Mouse (Mus musculus): ENCODE data around the gene Ak6. TPM values are rescaled to one million over a fixed set of nuclear protein-coding genes. Genes with fewer than 3 reads are reported as not detected.

Ak6 gene
- polyA plus RNA-seq, 1 experiment: 139 TPM

DNA sequence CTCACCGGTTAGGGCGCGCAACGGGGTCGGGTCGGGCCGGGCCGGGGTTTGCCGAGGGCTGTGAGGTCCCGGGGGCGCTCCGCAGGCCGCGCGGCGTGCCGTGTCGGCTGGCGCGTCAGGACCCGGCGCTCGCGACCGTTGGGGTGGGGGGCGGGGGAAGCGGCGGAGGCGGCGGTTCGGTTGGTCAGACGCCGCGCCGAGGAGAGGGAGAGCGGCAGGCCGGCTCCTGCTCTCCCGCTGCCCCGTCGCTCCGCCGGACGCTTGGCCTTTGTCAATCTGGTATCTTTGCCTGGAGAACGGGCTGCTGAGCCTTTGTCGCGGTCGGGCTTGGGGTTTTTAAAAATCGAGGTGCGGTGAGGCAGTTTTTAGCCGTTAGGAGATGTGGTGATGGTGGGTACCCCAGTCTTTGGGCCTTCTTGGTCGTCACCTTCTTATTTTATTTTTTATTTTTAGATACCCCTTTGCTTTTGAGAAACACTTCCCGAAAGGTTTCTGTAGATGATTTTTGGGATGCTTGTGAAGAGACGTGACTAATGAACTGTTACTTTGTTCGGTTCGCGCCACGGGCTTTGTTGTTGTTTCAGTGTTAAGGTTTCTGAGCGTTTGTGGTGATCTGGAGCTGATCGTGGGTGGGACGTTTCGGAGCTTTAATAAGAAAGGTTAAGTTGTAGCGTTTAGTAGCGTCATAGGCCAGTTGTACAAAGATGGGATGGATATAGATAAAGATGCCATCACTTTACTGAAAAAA, 834 bp downstream of the Ak6 start, which contains the start of gene Taf9:
TSS of gene Taf9 (plus strand) at position 141 of the 748 bp plus-strand sequence.
- H3K4me3 ChIP-seq (ENCODE audit: insufficient read depth, poor library complexity, severe bottlenecking): peak within 1 kb of the TSS; percentile 90
- H3K27me3 ChIP-seq (ENCODE audit: control insufficient read depth, insufficient read depth, insufficient read length): no peaks in the 10 kb centered on the region
- TF ChIP-seq FOSL1 (IDR thresholded peaks at IDR 0.05; ENCODE audit: insufficient read depth, low read length, poor library complexity, severe bottlenecking): no peak
- TF ChIP-seq MYOD1 (IDR thresholded peaks at IDR 0.05; ENCODE audit: control insufficient read depth, insufficient read length, low read depth): no peak
- TF ChIP-seq CEBPB (IDR thresholded peaks at IDR 0.05; ENCODE audit: low read depth): no peak
- TF ChIP-seq MYOG (IDR thresholded peaks at IDR 0.05; ENCODE audit: control insufficient read depth, extremely low read depth, insufficient read length): no peak
- TF ChIP-seq USF1 (IDR thresholded peaks at IDR 0.05; ENCODE audit: low read depth): no peak
- no peak for TF ChIP-seq MAX (IDR thresholded peaks at IDR 0.05)
- no peak for TF ChIP-seq CTCF (IDR thresholded peaks at IDR 0.05; ENCODE audit: control insufficient read depth, insufficient read depth, insufficient read length)
- H3ac ChIP-seq (ENCODE audit: control insufficient read depth, insufficient read length, low read depth): peak within 1 kb of the TSS; percentile 77
- peaks cover 37% of the 10 kb centered on the region for H3K36me3 ChIP-seq (ENCODE audit: control insufficient read depth, insufficient read depth)
- H3K79me3 ChIP-seq (ENCODE audit: low read depth): peaks cover 50% of the 10 kb centered on the region
- H3K79me2 ChIP-seq (ENCODE audit: control insufficient read depth, insufficient read depth): peaks cover 73% of the 10 kb centered on the region

DNA sequence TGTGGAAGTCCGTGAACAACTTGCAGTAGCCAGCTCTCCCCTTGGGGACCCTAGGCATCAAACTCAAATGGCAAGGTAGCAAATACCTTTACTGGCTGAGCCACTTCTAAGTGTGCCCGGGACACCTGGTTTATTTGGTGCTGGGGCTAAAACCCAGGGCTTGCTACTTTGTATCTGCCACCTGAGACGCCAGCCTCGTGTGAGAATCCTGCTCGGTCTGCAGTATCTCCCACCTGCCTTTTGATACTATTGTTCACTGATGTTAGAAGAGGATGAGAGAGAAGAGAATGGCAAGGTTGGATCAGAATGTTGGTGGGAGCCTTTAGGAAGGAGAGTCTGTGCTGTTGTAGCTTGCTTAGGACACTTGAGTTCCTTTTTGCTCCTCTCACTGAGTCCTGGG, 7.3 kb downstream of the Ak6 start:
- H3K4me3 ChIP-seq (ENCODE audit: insufficient read depth, poor library complexity, severe bottlenecking): no peak overlapping the region
- no peak for TF ChIP-seq FOSL1 (IDR thresholded peaks at IDR 0.05; ENCODE audit: insufficient read depth, low read length, poor library complexity, severe bottlenecking)
- H3K27me3 ChIP-seq (ENCODE audit: control insufficient read depth, insufficient read depth, insufficient read length): no peaks in the 10 kb centered on the region
- H3ac ChIP-seq (ENCODE audit: control insufficient read depth, insufficient read length, low read depth): no peak overlapping the region
- H3K79me2 ChIP-seq (ENCODE audit: control insufficient read depth, insufficient read depth): peaks cover 81% of the 10 kb centered on the region
- peaks cover 33% of the 10 kb centered on the region for H3K36me3 ChIP-seq (ENCODE audit: control insufficient read depth, insufficient read depth)
- peaks cover 50% of the 10 kb centered on the region for H3K79me3 ChIP-seq (ENCODE audit: low read depth)

DNA sequence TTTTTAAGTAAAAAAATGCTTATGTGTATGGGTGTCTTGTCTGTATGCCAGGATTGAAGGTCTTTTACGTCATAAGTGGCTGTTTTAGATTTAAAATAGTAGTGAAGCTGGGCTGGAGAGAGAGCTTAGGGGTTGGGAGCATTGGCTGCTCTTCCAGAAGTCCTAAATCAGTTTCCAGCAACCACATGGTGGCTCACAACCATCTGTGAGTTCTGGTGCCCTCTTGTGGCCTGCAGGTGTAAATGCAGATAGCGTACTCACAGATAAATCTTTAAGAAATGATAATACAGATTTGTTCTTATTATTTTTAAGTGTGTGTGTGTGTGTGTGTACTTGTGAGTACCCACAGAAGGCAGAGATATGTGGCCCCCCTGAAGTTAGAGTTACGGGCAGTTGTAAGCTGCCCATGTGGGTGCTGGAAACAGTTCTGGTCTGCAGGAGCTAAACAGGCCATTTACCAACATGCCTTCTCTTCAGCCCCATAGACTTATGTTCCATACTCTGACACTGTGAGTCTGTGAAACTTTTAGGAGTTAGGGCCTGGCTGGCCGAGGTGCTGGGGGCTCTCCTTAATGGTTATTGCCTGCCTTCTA, 9.2 kb downstream of the Ak6 start:
- no peak overlapping the region for H3ac ChIP-seq (ENCODE audit: control insufficient read depth, insufficient read length, low read depth)
- TF ChIP-seq CTCF (IDR thresholded peaks at IDR 0.05; ENCODE audit: control insufficient read depth, insufficient read depth, insufficient read length) (peak; percentile 37), CEBPB (IDR thresholded peaks at IDR 0.05; ENCODE audit: low read depth) (no peak), MAX (IDR thresholded peaks at IDR 0.05) (peak; percentile 73), USF1 (IDR thresholded peaks at IDR 0.05; ENCODE audit: low read depth) (no peak), MYOG (IDR thresholded peaks at IDR 0.05; ENCODE audit: control insufficient read depth, extremely low read depth, insufficient read length) (no peak)
- H3K4me3 ChIP-seq (ENCODE audit: insufficient read depth, poor library complexity, severe bottlenecking): no peak overlapping the region
- peaks cover 64% of the 10 kb centered on the region for H3K79me2 ChIP-seq (ENCODE audit: control insufficient read depth, insufficient read depth)
- peaks cover 26% of the 10 kb centered on the region for H3K36me3 ChIP-seq (ENCODE audit: control insufficient read depth, insufficient read depth)
- H3K79me3 ChIP-seq (ENCODE audit: low read depth): peaks cover 34% of the 10 kb centered on the region
- H3K27me3 ChIP-seq (ENCODE audit: control insufficient read depth, insufficient read depth, insufficient read length): no peaks in the 10 kb centered on the region

DNA sequence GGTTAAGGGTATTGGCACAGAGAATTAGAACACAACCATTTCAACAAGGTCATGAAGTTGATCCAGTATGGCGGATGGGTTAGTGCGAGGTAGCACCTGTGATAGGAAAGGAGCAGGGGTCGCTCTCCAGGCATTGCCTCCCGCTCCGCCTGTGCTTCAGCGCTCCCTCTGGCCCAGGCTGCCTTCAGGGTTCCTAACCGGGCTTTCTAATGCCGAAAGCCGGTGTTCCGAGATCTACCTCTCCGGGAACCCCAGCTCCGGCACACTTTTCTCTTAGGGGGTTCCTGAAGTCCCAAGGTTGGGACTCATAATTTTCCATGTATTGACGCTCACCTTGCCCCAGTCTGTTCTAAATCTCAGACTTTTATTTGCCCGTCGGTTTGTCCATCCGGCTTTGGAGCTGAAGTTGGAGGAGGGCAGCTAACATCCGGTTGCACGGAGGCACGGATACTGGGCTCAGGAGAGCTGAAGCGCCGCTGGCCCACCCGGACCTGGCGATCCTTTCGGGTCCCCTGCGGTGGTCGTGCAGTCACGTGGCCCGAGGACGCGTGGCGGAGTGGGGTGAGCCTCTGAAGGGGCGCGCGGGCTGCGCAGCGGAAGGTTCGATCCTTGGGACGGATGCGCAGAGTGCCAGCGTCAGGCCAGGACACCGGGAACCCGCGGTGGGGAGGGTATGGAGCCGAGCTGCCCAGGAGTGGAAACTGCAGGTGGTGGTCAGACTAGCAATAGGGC, 18.7 kb downstream of the Ak6 start, which contains the start of gene Ccdc125:
TSS of gene Ccdc125 (plus strand) at position 427 of the 732 bp plus-strand sequence.
- H3ac ChIP-seq (ENCODE audit: control insufficient read depth, insufficient read length, low read depth): no peak within 1 kb of the TSS
- H3K79me2 ChIP-seq (ENCODE audit: control insufficient read depth, insufficient read depth): no peaks in the 10 kb centered on the region
- no peaks in the 10 kb centered on the region for H3K79me3 ChIP-seq (ENCODE audit: low read depth)
- no peak for TF ChIP-seq CTCF (IDR thresholded peaks at IDR 0.05; ENCODE audit: control insufficient read depth, insufficient read depth, insufficient read length)
- TF ChIP-seq MYOD1 (IDR thresholded peaks at IDR 0.05; ENCODE audit: control insufficient read depth, insufficient read length, low read depth): no peak
- no peak for TF ChIP-seq FOSL1 (IDR thresholded peaks at IDR 0.05; ENCODE audit: insufficient read depth, low read length, poor library complexity, severe bottlenecking)
- no peak for TF ChIP-seq MYOG (IDR thresholded peaks at IDR 0.05; ENCODE audit: control insufficient read depth, extremely low read depth, insufficient read length)
- TF ChIP-seq CEBPB (IDR thresholded peaks at IDR 0.05; ENCODE audit: low read depth): no peak
- TF ChIP-seq MAX (IDR thresholded peaks at IDR 0.05): no peak
- no peak for TF ChIP-seq USF1 (IDR thresholded peaks at IDR 0.05; ENCODE audit: low read depth)
- H3K27me3 ChIP-seq (ENCODE audit: control insufficient read depth, insufficient read depth, insufficient read length): no peaks in the 10 kb centered on the region
- H3K4me3 ChIP-seq (ENCODE audit: insufficient read depth, poor library complexity, severe bottlenecking): no peak within 1 kb of the TSS
- peaks cover 19% of the 10 kb centered on the region for H3K36me3 ChIP-seq (ENCODE audit: control insufficient read depth, insufficient read depth)

DNA sequence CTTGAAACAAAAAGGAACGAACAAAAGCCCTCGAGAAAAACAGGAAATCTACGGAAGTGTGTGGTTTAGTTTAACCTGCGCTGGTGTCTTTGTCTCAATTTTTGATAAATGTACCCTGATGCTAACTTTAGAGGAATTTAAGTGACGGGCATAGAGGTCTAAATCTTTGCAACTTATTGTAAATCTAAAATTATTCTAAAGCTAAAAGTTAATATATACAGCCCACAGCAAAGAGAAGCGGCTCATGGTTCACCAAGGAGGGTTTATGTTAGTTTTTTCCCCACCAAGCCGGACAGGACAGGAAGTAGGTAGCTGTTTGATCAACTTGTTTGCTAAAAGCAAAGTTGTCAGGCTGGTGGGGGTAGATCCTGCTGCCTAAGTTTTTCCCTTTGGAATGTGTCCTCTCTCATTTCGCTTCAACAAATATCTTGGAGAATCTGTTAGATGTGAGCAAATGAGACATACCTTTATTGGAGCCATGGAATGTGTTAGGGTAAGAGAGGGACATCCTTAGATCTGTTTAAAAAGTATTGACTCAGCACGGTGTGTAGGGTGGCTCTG, 19.5 kb downstream of the Ak6 start:
- Histone ChIP-seq H3ac (ENCODE audit: control insufficient read depth, insufficient read length, low read depth) (no peak overlapping the region), H3K36me3 (ENCODE audit: control insufficient read depth, insufficient read depth) (peaks cover 19% of the 10 kb centered on the region), H3K27me3 (ENCODE audit: control insufficient read depth, insufficient read depth, insufficient read length) (no peaks in the 10 kb centered on the region), H3K79me3 (ENCODE audit: low read depth) (no peaks in the 10 kb centered on the region), H3K4me3 (ENCODE audit: insufficient read depth, poor library complexity, severe bottlenecking) (no peak overlapping the region), H3K79me2 (ENCODE audit: control insufficient read depth, insufficient read depth) (no peaks in the 10 kb centered on the region)
- TF ChIP-seq MYOD1 (IDR thresholded peaks at IDR 0.05; ENCODE audit: control insufficient read depth, insufficient read length, low read depth) (no peak), FOSL1 (IDR thresholded peaks at IDR 0.05; ENCODE audit: insufficient read depth, low read length, poor library complexity, severe bottlenecking) (no peak), MAX (IDR thresholded peaks at IDR 0.05) (no peak), MYOG (IDR thresholded peaks at IDR 0.05; ENCODE audit: control insufficient read depth, extremely low read depth, insufficient read length) (no peak), CEBPB (IDR thresholded peaks at IDR 0.05; ENCODE audit: low read depth) (no peak), USF1 (IDR thresholded peaks at IDR 0.05; ENCODE audit: low read depth) (no peak)
